Mouse (Mus musculus) testis, adult 2 months (tissue): Measurements from ENCODE around the gene Whamm.

Experiments
- CTCF ChIP-seq: fragments of 200-500 bp; IDR thresholded peaks from 2 replicates; pipeline ENCODE4 v1.5.1; 2012; ENCODE audit warnings: low read depth, mild to moderate bottlenecking, inconsistent platforms, low read length, moderate library complexity; ENCODE audit not compliant: control insufficient read depth, insufficient read depth, insufficient replicate concordance
- POLR2A ChIP-seq: fragments of 200-500 bp; IDR thresholded peaks from 2 replicates; pipeline ENCODE4 v1.6.1; 2012; ENCODE audit warnings: low read depth, mild to moderate bottlenecking, inconsistent platforms, low read length, moderate library complexity; ENCODE audit not compliant: control insufficient read depth

DNA sequence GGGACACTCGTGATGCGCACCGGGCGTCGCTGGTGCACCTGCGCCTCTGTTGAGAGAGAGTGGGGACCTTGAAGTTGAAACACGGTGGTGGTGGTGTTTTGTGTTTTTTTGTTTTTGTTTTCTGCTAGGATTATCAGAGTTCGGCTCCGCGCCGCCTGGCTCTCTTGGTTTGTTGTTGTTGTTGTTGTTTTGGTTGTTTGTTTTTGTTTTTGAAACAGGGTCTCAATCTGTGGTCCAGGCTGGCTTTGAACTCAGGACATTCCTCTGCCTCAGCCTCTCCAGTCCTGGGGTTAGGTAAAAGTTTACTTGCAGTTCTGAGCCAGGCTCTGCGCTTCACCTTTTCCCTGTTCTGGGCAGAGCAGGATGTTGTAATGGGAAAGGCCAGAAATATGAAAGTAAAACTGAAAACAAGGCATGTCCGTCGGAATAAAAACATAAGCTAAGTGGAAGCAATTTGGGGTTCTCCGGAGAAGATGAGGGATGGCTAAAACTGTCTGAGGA lies 925 bp downstream of the Whamm start:
- TF ChIP-seq POLR2A: no peak
- no peak for TF ChIP-seq CTCF
